Mouse (Mus musculus) cerebellum, postnatal 14 days (tissue): ENCODE measurements around the gene Fry.
A peak's percentile ranks its signal among the peaks of the same experiment; 100 is the strongest.

Experiments
- DNase-seq, 2 experiments: peaks; one replicate each; pipeline ENCODE4 v3.0.0; 2021; ENCODE audit warnings: mixed read lengths in 2 of 2

Fry gene

GRCm38 (mm10) chr5:150345946-150346345 is 227.5 kb downstream of the Fry start:
- DNase-seq = no peak

GRCm38 (mm10) chr5:150346378-150346777 is 227.9 kb downstream of the Fry start:
- DNase-seq = no peak

- peak in 1 of 2 experiments; percentile 30 for DNase-seq
These were observed 229.4 kb downstream of the Fry start for GRCm38 (mm10) chr5:150347845-150348244.

- no peak for DNase-seq
These were observed 229.9 kb downstream of the Fry start for GRCm38 (mm10) chr5:150348302-150348701.

- no peak for DNase-seq
These were observed 232.7 kb downstream of the Fry start for GRCm38 (mm10) chr5:150351191-150351590.

- no peak for DNase-seq
These were observed 240.2 kb downstream of the Fry start for GRCm38 (mm10) chr5:150358671-150359070.

GRCm38 (mm10) chr5:150362241-150362640 is 243.8 kb downstream of the Fry start:
- no peak for DNase-seq

- no peak for DNase-seq
These were observed 246.2 kb downstream of the Fry start for GRCm38 (mm10) chr5:150364621-150365020.

- DNase-seq = peak; percentile 21 to 22
These were observed 248.6 kb downstream of the Fry start for GRCm38 (mm10) chr5:150367027-150367426.

- no peak for DNase-seq
These were observed 251.8 kb downstream of the Fry start for GRCm38 (mm10) chr5:150370291-150370690.

GRCm38 (mm10) chr5:150370895-150371294 is 252.4 kb downstream of the Fry start:
- DNase-seq = no peak

- DNase-seq = no peak
These were observed 254.5 kb downstream of the Fry start for GRCm38 (mm10) chr5:150372956-150373355.

GRCm38 (mm10) chr5:150374778-150375559 is 256.5 kb downstream of the Fry start:
- DNase-seq = no peak

GRCm38 (mm10) chr5:150378586-150378985 is 260.1 kb downstream of the Fry start:
- DNase-seq = no peak

GRCm38 (mm10) chr5:150380767-150381166 is 262.3 kb downstream of the Fry start:
- DNase-seq = no peak

GRCm38 (mm10) chr5:150382411-150382810 is 264.0 kb downstream of the Fry start:
- DNase-seq = no peak

- DNase-seq = no peak
These were observed 266.1 kb downstream of the Fry start for GRCm38 (mm10) chr5:150384272-150385215.

- no peak for DNase-seq
These were observed 266.8 kb downstream of the Fry start for GRCm38 (mm10) chr5:150385224-150385623.

- no peak for DNase-seq
These were observed 270.2 kb downstream of the Fry start for GRCm38 (mm10) chr5:150388623-150389022.

GRCm38 (mm10) chr5:150389589-150390377 is 271.3 kb downstream of the Fry start:
- no peak for DNase-seq

GRCm38 (mm10) chr5:150390422-150390821 is 272.0 kb downstream of the Fry start:
- DNase-seq = no peak

GRCm38 (mm10) chr5:150394645-150395044 is 276.2 kb downstream of the Fry start:
- DNase-seq = peak in 1 of 2 experiments; percentile 23
